Mouse (Mus musculus): ENCODE measurements around the gene Olfr672.
"Not testable (repeated sequence)": the region's sequence is repeated elsewhere in the genome, so short reads cannot be mapped to it uniquely, and the experiment has no call there.

The Olfr672 gene

DNA sequence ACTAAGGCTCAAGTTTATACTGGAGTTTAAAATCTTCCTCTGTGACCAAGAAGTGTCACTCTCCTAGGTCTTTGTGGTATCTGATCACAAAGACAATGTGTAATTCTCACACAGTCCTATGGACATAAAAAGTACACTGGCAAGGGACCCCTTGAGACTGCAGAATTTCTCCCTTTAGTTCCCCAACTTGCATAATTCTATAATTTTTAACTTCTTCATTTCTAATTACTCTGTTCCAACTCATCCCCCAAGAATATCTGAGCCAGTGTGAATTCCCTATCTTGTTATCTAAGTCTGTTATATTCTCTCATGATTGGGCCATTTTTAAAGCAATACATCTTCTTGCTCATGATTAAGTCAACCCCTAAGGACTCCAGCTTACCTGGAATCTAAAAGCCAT is at the start of gene Olfr672:
Gene Olfr672, minus strand, starts transcription at position 101 of the 400 bp plus-strand sequence.
- no peak for DNase-seq (ENCODE audit: low spot score in 2 of 2)

DNA sequence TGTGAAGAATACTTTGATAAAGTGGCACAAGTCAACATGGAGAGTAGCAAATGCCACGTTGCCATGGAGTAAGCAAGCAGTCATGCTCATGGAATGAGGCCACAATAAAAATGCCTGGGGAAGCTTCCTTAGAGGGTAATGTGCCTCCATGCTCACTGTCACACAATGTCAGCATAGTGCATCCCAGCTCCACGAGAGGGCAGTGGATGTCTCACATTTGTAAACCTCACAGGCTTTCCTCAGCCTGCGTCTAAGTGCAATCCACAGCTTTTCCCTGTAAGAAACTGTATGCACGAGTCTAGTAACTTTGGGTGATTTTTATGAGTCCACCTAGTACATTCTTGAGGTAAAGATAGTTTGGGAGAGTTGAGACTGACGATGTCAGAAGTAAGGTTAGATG is 32.0 kb upstream of the Olfr672 start:
- not testable (repeated sequence) for DNase-seq (ENCODE audit: low spot score in 2 of 2)

DNA sequence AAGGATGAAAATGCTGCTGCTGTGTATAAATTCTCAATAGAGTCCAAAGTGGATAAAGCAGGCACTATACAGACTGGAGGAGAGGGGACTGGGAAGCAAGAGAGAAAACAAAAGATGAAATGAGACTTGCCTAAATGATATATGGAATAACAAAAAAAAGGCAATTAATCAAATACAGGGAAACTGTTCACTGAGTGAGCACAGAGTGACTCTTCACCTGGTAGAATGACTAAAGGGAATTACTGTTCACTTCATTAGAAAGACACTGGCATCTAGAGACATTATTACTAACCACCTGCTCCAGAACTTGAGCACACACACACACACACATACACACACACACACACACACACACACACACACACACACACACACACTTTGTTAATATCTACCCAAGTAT is 30.6 kb upstream of the Olfr672 start, which contains the start of gene Olfr676:
Gene Olfr676, plus strand, starts transcription at position 301 of the 400 bp plus-strand sequence.
- no peak for DNase-seq (ENCODE audit: low spot score in 2 of 2)

DNA sequence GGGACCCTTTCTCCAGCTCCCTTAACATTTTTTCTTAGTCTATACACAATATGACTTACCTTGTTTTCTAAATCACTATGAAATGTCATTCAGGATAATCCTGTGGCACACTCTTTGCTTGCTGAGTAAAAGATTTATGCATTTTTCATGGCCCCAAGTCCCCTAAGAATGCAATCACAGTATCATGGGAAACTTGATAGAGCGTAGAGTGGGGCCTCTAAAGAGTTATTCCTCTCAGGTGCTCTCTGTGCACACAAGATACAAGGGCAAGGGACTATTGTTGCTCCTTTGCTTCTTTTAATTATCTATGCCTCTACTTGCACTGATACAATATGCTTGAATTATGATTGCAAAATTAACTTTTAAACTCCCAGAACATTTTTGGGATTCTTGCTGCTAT is 26.5 kb upstream of the Olfr672 start, which contains the start of gene Olfr675:
Gene Olfr675, minus strand, starts transcription at position 101 of the 400 bp plus-strand sequence.
- DNase-seq (ENCODE audit: low spot score in 2 of 2): no peak

DNA sequence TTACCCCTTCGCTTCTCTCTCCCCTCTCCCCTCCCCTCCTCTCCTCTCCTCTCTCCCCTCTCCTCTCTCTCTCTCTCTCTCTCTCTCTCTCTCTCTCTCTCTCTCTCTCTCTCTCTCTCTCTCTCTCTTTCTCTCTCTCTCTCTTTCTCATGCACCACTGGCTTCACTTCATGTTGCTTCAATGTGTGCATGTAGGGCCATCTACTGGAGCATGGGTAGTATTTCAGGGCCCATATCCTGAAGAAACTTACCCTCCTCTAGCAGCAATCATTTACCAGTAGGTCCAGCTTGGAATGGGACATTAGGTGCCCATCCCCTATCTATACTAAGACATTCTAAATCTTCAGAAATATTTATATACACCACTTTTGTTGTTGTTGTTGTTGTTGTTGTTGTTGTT is 20.7 kb upstream of the Olfr672 start:
- no peak for DNase-seq (ENCODE audit: low spot score in 2 of 2)

DNA sequence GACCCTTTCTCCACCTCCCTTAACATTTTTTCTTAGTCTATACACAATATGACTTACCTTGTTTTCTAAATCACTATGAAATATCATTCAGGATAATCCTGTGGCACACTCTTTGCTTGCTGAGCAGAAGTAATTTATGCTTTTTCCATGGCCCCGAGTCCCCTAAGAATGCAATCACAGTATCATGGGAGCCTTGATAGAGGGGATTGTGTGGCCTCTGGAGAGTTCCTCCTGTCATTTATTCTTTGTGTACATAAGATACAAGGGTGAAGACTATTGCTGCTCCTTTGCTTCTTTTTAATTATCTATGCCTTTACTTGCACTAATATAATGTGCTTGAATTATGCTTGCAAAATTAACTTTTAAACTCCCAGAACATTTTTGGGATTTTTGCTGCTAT is 22.8 kb downstream of the Olfr672 start, which contains the start of gene Olfr671:
Gene Olfr671, minus strand, starts transcription at position 101 of the 400 bp plus-strand sequence.
- DNase-seq (ENCODE audit: low spot score in 2 of 2): no peak

DNA sequence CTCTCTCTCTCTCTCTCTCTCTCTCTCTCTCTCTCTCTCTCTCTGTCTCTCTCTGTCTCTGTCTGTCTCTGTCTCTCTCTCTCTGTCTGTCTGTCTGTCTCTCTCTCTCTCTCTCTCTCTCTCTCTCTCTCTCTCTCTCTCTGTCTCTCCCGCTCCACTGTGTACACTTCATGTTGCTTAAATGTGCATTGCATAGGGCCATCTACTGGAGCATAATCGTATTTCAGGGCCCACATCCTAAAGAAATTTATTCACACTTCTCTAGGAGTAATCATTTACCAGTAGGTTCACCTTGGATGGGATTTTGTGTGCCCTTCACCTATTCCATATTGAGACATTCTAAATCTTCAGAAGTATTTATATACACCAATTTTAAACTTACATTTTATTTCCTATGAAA is 29.3 kb downstream of the Olfr672 start:
- not testable (repeated sequence) for DNase-seq (ENCODE audit: low spot score in 2 of 2)

DNA sequence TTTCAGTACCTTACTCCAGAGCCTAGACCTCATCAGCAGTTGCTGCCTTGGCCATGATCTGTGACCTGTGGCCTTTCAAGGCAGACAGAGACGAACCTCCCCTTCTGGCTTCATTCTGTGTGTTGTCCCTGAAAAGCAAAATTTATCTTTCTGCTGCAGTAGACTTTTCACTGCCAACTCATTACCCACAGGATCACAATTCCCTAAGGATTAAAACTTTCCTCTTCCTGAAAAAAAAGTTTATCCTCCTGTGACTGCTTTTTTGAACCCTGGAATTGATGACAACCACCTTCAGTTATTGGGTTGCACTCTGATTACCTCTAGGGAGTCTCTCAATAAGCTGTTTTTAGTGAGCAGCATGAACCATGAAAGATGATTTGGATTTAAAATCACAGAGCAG is 39.3 kb downstream of the Olfr672 start, which contains the start of gene Olfr670:
Gene Olfr670, minus strand, starts transcription at position 101 of the 400 bp plus-strand sequence.
- DNase-seq (ENCODE audit: low spot score in 2 of 2): no peak

DNA sequence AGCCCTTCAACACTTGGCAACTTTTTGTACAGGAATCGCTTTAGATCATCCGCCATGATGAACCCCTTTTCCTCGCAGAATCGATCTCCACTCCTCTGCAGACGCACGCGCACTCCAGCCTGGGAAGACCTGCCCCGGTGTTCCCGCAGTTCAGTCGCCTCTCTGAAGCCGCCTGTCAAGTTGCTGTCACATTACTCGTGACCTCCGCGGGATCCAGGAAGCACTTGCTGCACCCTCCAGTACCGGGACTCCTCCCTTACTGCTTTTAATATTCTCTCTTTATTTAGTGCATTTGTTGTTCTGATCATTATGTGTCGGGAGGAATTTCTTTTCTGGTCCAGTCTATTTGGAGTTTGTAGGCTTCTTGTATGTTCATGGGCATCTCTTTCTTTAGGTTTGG is 51.6 kb downstream of the Olfr672 start:
- not testable (repeated sequence) for DNase-seq (ENCODE audit: low spot score in 2 of 2)
